16 mouse cellular contexts compared by ENCODE assay signal in the genomic region with DNA sequence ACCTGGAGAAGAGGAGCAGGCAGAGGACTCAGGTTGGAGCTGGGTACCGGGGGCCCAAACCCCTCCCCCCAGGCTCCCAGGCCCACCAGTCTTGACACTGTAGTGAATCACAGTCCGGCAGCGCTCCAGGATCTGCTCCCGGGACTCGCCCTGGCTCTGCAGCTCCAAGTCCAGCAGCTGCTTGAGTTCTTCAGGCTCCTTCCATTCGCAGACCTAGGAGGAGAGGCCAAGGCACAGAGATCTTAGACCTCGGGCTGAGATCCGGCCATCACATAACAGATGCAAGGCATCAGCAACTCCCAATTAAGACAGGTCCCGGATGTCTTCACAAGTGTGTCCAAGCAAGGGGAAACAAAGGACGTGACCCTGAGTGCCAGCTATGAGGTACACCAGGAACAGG. TPM values are rescaled to one million over a fixed set of nuclear protein-coding genes. Genes with fewer than 3 reads are reported as not detected.
A peak's percentile ranks its signal among the peaks of the same experiment; 100 is the strongest.
DNase-seq lines count a peak whose midpoint lies in the region; ATAC-seq lines count a peak whose summit lies in the region.
"Had no signal": no experiment of that assay in that cellular context is flagged by ENCODE, and none has a peak within 500 bp of the region (broad histone marks: within the 10 kb centered on the region; RNA-seq: fewer than 3 reads in every experiment).

No protein-coding gene starts in this region.

- DNase-seq in kidney, adult 18-20 months: no peak
- peak; percentile 29 for DNase-seq in gastrocnemius, postnatal 25 days
- peak; percentile 46 for DNase-seq in heart, postnatal 25 days (ENCODE audit: low spot score)
- no peak for DNase-seq in right cerebral cortex, postnatal 10 days (ENCODE audit: low spot score in 2 of 2)
- DNase-seq in embryo, embryonic 9.5 days (ENCODE audit: extremely low spot score): no peak
- DNase-seq in adrenal gland, postnatal 14 days: no peak
- DNase-seq: adrenal gland, postnatal 36 days; cerebellum, adult 18-20 months had no signal

- H3K27me3 ChIP-seq in kidney, embryonic 15.5 days: no peaks in the 10 kb centered on the region
- H3K27me3 ChIP-seq in lung, embryonic 16.5 days (ENCODE audit: control insufficient read depth, insufficient read depth, low read depth, low read length): no peaks in the 10 kb centered on the region
- H3K27me3 ChIP-seq: forebrain, embryonic 15.5 days; heart, embryonic 13.5 days; limb, embryonic 13.5 days had no signal

- no peak overlapping the region for H3K9ac ChIP-seq in kidney, embryonic 15.5 days
- H3K9ac ChIP-seq in lung, embryonic 16.5 days (ENCODE audit: low read length): no peak overlapping the region
- H3K9ac ChIP-seq: forebrain, embryonic 15.5 days; limb, embryonic 13.5 days had no signal

- H3K27ac ChIP-seq in kidney, embryonic 15.5 days: peak overlapping the region; percentile 67
- peak overlapping the region; percentile 59 for H3K27ac ChIP-seq in lung, embryonic 16.5 days (ENCODE audit: low read length)
- H3K27ac ChIP-seq: forebrain, embryonic 15.5 days; heart, embryonic 13.5 days; limb, embryonic 13.5 days had no signal

- intact Hi-C loops in heart, postnatal 25 days (cut with DNase I): no loop called here

- no peaks in the 10 kb centered on the region for H3K9me3 ChIP-seq in kidney, embryonic 15.5 days (replicated peaks)
- H3K9me3 ChIP-seq in lung, embryonic 16.5 days (ENCODE audit: control insufficient read depth, low read length): no peaks in the 10 kb centered on the region
- H3K9me3 ChIP-seq: forebrain, embryonic 15.5 days; heart, embryonic 13.5 days; limb, embryonic 13.5 days had no signal

- H3K4me3 ChIP-seq in kidney, embryonic 15.5 days (replicated peaks): no peak overlapping the region; the same call in 1 of the 2 replicates
- no peak overlapping the region for H3K4me3 ChIP-seq in lung, embryonic 16.5 days (ENCODE audit: low read length)
- H3K4me3 ChIP-seq: forebrain, embryonic 15.5 days; heart, embryonic 13.5 days; limb, embryonic 13.5 days had no signal

- H3K36me3 ChIP-seq in kidney, embryonic 15.5 days: peaks cover 34% of the 10 kb centered on the region
- peaks cover 7% of the 10 kb centered on the region; the same call in 1 of the 2 replicates for H3K36me3 ChIP-seq in lung, embryonic 16.5 days (ENCODE audit: control insufficient read depth, insufficient read depth, low read length)
- H3K36me3 ChIP-seq: forebrain, embryonic 15.5 days had no signal

- 68% methylated on average over 10 of the region's 10 CpGs for WGBS in kidney, embryonic 15.5 days
- 33% methylated on average over 10 of the region's 10 CpGs for WGBS in lung, embryonic 16.5 days

- H3K4me2 ChIP-seq in kidney, embryonic 15.5 days: 0 out of 2 replicates have a peak overlapping the region, but pooled peaks have one; percentile 25
- no peak overlapping the region for H3K4me2 ChIP-seq in lung, embryonic 16.5 days (ENCODE audit: low read depth, low read length)
- H3K4me2 ChIP-seq: forebrain, embryonic 15.5 days; heart, embryonic 13.5 days; limb, embryonic 13.5 days had no signal

- peaks cover 25% of the 10 kb centered on the region for H3K4me1 ChIP-seq in kidney, embryonic 15.5 days
- peaks cover 15% of the 10 kb centered on the region for H3K4me1 ChIP-seq in lung, embryonic 16.5 days (replicated peaks; ENCODE audit: control insufficient read depth, insufficient read depth, low read length)
- H3K4me1 ChIP-seq: forebrain, embryonic 15.5 days; limb, embryonic 13.5 days had no signal

- ATAC-seq in kidney, embryonic 15.5 days (replicated peaks; ENCODE audit: low FRiP score): no peak
- peak; percentile 88 for ATAC-seq in lung, embryonic 16.5 days (ENCODE audit: low read depth)
- ATAC-seq: forebrain, embryonic 15.5 days; midbrain, embryonic 16.5 days had no signal

RNA-seq across cellular contexts. Expression of a gene that starts 15.0 kb away (rescaled TPM):
- polyA plus RNA-seq in kidney, embryonic 15.5 days (2015; fragmentation: Nextera tagmentation; extraction: Ambion mirVana): 72.7 and 77.1 TPM in 2 replicates
- 10 to 100 TPM; 25.5 to 25.6 TPM for total RNA-seq in gastrocnemius, postnatal 25 days (2021)
- total RNA-seq in heart, postnatal 25 days (2021): 10 to 100 TPM; 34.0 to 35.2 TPM
- 64.0 and 67.0 TPM in 2 replicates for polyA plus RNA-seq in lung, embryonic 16.5 days (2015; fragmentation: Nextera tagmentation; extraction: Ambion mirVana)
- total RNA-seq in adrenal gland, postnatal 14 days (2021): 58.4 and 83.0 TPM in 2 replicates

RNA-seq across cellular contexts. Expression of a gene that starts 16.4 kb away (rescaled TPM):
- polyA plus RNA-seq in kidney, embryonic 15.5 days (2015; fragmentation: Nextera tagmentation; extraction: Ambion mirVana): 95.2 and 112 TPM in 2 replicates
- 10 to 100 TPM; 10.4 to 16.7 TPM for total RNA-seq in gastrocnemius, postnatal 25 days (2021)
- total RNA-seq in heart, postnatal 25 days (2021): 10 to 100 TPM; 15.7 to 16.3 TPM
- 69.5 and 70.6 TPM in 2 replicates for polyA plus RNA-seq in lung, embryonic 16.5 days (2015; fragmentation: Nextera tagmentation; extraction: Ambion mirVana)
- total RNA-seq in adrenal gland, postnatal 14 days (2021): 115 and 120 TPM in 2 replicates

RNA-seq across cellular contexts. Expression of a gene that starts 37.8 kb away (rescaled TPM):
- 0.33 and 1.1 TPM in 2 replicates for polyA plus RNA-seq in kidney, embryonic 15.5 days (2015; fragmentation: Nextera tagmentation; extraction: Ambion mirVana)
- total RNA-seq in gastrocnemius, postnatal 25 days (2021): under 1 TPM in 1 of 2 experiments, not detected in 1; 0.16 TPM
- total RNA-seq in heart, postnatal 25 days (2021): under 1 TPM in 1 of 2 experiments, not detected in 1; 0.11 TPM
- 0.30 and 0.50 TPM in 2 replicates for polyA plus RNA-seq in lung, embryonic 16.5 days (2015; fragmentation: Nextera tagmentation; extraction: Ambion mirVana)
- 0.26 and 4.7 TPM in 2 replicates for total RNA-seq in adrenal gland, postnatal 14 days (2021)
- total RNA-seq: layer of hippocampus, postnatal 25 days had no signal
- polyA plus RNA-seq: embryonic facial prominence, embryonic 11.5 days; forebrain, embryonic 15.5 days had no signal

RNA-seq across cellular contexts. Expression of a gene that starts 43.6 kb away (rescaled TPM):
- polyA plus RNA-seq in kidney, embryonic 15.5 days (2015; fragmentation: Nextera tagmentation; extraction: Ambion mirVana): 1.4 TPM in 2 replicates
- total RNA-seq in gastrocnemius, postnatal 25 days (2021): 1 to 10 TPM in 1 of 2 experiments, under 1 TPM in 1; 0.41 to 1.2 TPM
- total RNA-seq in heart, postnatal 25 days (2021): 1 to 10 TPM; 1.3 TPM
- polyA plus RNA-seq in lung, embryonic 16.5 days (2015; fragmentation: Nextera tagmentation; extraction: Ambion mirVana): 3.0 and 3.9 TPM in 2 replicates
- total RNA-seq in adrenal gland, postnatal 14 days (2021): 3.0 and 18.4 TPM in 2 replicates

RNA-seq across cellular contexts. Expression of a gene that starts 43.9 kb away (rescaled TPM):
- 31.0 and 33.6 TPM in 2 replicates for polyA plus RNA-seq in kidney, embryonic 15.5 days (2015; fragmentation: Nextera tagmentation; extraction: Ambion mirVana)
- 10 to 100 TPM; 46.4 to 68.2 TPM for total RNA-seq in gastrocnemius, postnatal 25 days (2021)
- 10 to 100 TPM; 38.3 to 43.6 TPM for total RNA-seq in heart, postnatal 25 days (2021)
- polyA plus RNA-seq in lung, embryonic 16.5 days (2015; fragmentation: Nextera tagmentation; extraction: Ambion mirVana): 25.8 and 34.5 TPM in 2 replicates
- total RNA-seq in adrenal gland, postnatal 14 days (2021): 45.7 and 48.0 TPM in 2 replicates
- polyA plus RNA-seq: embryonic facial prominence, embryonic 11.5 days had no signal

Comparison
In these comparisons a context has a peak if more than half of its experiments do, and no peak if none do; other contexts are left out.
1. DNase-seq: peak in gastrocnemius, postnatal 25 days (single experiment) and heart, postnatal 25 days (single experiment); none in kidney, adult 18-20 months (single experiment), right cerebral cortex, postnatal 10 days (0 of 2), embryo, embryonic 9.5 days (single experiment) and adrenal gland, postnatal 14 days (single experiment).